Mouse (Mus musculus) retina, postnatal 7 days (tissue): ENCODE measurements around the gene Zcchc14.
A peak's percentile ranks its signal among the peaks of the same experiment; 100 is the strongest.

ENCODE experiments used
- DNase-seq: peaks from one replicate; pipeline ENCODE4 v3.0.0-alpha.2; 2012; ENCODE audit warnings: low read depth, low spot score

The Zcchc14 gene

GRCm38 (mm10) chr8:121585159-121585825, 67.4 kb downstream of the Zcchc14 start:
- peak; percentile 98 for DNase-seq

- no peak for DNase-seq
Observed at GRCm38 (mm10) chr8:121584730-121585129, 68.0 kb downstream of the Zcchc14 start.

GRCm38 (mm10) chr8:121583653-121584052, 69.0 kb downstream of the Zcchc14 start:
- no peak for DNase-seq

- no peak for DNase-seq
Observed at GRCm38 (mm10) chr8:121580465-121580864, 72.2 kb downstream of the Zcchc14 start.

GRCm38 (mm10) chr8:121578676-121579451, 73.8 kb downstream of the Zcchc14 start, which contains the start of gene Fbxo31:
Gene Fbxo31, minus strand, starts transcription at chr8:121578806.
- peak; percentile 92 for DNase-seq

- DNase-seq, result no peak
Observed at GRCm38 (mm10) chr8:121577751-121578675, 74.7 kb downstream of the Zcchc14 start.

GRCm38 (mm10) chr8:121575661-121576060, 77.0 kb downstream of the Zcchc14 start:
- no peak for DNase-seq

- DNase-seq, result peak; percentile 23
Observed at GRCm38 (mm10) chr8:121573275-121573674, 79.4 kb downstream of the Zcchc14 start.

GRCm38 (mm10) chr8:121572121-121572520, 80.6 kb downstream of the Zcchc14 start:
- DNase-seq, result no peak

GRCm38 (mm10) chr8:121570801-121571200, 81.9 kb downstream of the Zcchc14 start:
- no peak for DNase-seq

GRCm38 (mm10) chr8:121570335-121570734, 82.4 kb downstream of the Zcchc14 start:
- no peak for DNase-seq

GRCm38 (mm10) chr8:121568321-121568720, 84.4 kb downstream of the Zcchc14 start:
- no peak for DNase-seq

- no peak for DNase-seq
Observed at GRCm38 (mm10) chr8:121563701-121564100, 89.0 kb downstream of the Zcchc14 start.

GRCm38 (mm10) chr8:121562941-121563351, 89.8 kb downstream of the Zcchc14 start:
- DNase-seq, result no peak

GRCm38 (mm10) chr8:121561636-121562345, 90.9 kb downstream of the Zcchc14 start:
- no peak for DNase-seq

GRCm38 (mm10) chr8:121560432-121561100, 92.1 kb downstream of the Zcchc14 start:
- no peak for DNase-seq

GRCm38 (mm10) chr8:121559801-121560200, 92.9 kb downstream of the Zcchc14 start:
- no peak for DNase-seq

GRCm38 (mm10) chr8:121558538-121558937, 94.2 kb downstream of the Zcchc14 start:
- no peak for DNase-seq

GRCm38 (mm10) chr8:121557746-121558145, 95.0 kb downstream of the Zcchc14 start:
- DNase-seq, result no peak

- DNase-seq, result no peak
Observed at GRCm38 (mm10) chr8:121553831-121554475, 98.7 kb downstream of the Zcchc14 start.
